Mouse (Mus musculus) urinary bladder, postnatal 10 days (tissue): ENCODE measurements around the gene Krt86.
"Not testable (repeated sequence)": the region's sequence is repeated elsewhere in the genome, so short reads cannot be mapped to it uniquely, and the experiment has no call there.

ENCODE experiments used
- DNase-seq: peaks from one replicate; pipeline ENCODE4 v3.0.0; 2022; ENCODE audit warnings: low spot score

Krt86 gene

DNA sequence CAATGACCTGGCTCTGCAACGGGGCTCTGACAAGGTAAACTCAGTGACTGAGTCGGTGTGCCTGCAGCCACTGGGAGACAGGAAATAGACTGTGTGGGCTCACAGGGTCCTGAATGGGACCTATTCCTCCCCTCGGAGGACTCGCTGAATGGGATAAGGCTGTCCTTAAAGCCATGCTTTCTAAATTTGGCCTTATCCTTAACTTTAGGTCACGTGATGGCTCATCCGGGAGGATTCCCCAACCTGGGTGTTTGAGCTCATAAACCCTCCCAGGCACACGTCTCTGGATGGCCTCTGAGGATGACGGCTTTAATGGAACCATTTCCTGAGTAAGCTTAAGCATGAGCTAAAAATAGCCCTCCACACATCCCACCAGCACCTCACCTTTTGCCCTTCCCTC, 19.4 kb downstream of the Krt86 start:
- DNase-seq, result no peak

DNA sequence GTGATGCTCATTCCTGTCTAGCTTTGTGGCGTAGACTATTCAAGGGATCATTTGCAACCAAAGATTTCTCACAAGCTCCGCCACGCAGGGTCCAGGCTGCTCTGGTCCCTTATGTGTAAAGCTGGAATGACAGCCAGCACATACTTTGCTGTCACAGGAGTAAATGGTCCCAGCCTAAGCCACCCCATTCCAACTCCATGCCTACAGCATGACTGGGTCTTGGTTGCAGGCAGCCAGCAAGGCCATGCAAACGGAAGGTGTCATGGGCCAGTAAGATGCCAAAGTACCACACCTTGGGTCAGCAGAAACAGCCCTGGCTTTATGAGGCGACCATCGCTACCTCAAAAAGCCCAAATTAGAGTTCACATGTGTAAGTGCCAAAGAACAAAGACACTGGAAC, 20.4 kb downstream of the Krt86 start:
- no peak for DNase-seq

- DNase-seq, result no peak
Observed at GRCm38 (mm10) chr15:101494203-101494602, 20.9 kb downstream of the Krt86 start.

DNA sequence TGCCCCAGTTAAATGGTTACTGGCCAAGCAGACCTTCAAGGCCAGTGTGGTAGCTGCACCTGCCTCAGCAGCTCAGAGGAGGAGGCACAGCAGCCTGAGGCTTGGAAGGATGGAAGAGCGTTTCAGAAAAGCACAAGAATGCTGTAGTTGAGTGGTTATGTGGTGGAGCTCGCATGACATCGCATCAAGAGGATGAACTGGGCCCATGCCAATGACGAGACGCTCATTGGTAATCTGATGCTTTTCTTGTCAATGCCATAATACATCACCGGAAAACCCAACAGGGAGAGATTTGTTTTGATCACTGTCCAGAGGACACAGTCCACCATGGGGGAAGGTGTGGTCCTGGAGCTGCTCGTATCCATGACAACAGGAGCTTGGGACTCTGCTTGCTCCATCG, 22.0 kb downstream of the Krt86 start:
- DNase-seq, result no peak

- no peak for DNase-seq
Observed at GRCm38 (mm10) chr15:101497181-101497580, 23.9 kb downstream of the Krt86 start.

- DNase-seq, result no peak
Observed at GRCm38 (mm10) chr15:101506896-101507758, 33.8 kb downstream of the Krt86 start.

- DNase-seq, result no peak
Observed at GRCm38 (mm10) chr15:101508247-101508646, 35.0 kb downstream of the Krt86 start.

DNA sequence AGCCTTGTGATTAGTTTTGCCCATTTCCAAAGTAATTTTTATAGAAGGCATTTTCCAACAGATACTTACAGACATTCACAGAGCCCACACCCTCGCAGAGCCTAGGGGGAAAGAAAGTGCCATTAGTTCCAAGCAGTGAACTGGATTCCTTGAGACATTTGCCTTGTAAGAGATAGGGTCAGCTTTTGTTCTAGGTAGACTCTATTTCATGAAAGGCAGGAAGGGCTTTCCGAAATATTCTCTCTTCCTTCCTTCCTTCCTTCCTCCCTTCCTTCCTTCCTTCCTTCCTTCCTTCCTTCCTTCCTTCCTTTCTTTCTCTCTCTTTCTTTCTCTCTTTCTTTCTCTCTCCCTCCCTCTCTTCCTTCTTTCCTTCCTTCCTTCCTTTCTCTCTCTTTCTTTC, 43.9 kb downstream of the Krt86 start, which contains the start of gene Gm49425:
Gene Gm49425, minus strand, starts transcription at position 101 of the 400 bp plus-strand sequence.
- DNase-seq, result not testable (repeated sequence)

DNA sequence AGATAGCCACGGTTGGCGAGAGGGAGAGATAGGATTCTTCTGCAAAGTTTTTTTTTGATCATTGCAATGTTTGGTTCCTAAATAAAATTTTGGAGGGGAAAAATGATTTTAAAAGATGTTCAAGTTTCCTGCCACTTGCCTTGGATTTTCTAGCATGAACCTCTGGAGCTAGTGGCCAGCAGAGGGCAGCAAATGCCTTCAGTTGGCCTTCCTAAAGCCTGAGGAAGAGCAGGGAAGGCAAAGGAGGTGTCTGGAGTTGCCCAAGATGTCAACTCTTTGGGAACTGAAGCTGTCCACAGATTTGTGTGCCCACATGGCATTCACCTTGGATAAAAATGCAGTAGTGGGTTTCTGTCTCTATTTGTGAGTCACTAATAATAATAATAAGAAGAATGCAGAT, 46.5 kb downstream of the Krt86 start:
- peak; percentile 36 for DNase-seq

DNA sequence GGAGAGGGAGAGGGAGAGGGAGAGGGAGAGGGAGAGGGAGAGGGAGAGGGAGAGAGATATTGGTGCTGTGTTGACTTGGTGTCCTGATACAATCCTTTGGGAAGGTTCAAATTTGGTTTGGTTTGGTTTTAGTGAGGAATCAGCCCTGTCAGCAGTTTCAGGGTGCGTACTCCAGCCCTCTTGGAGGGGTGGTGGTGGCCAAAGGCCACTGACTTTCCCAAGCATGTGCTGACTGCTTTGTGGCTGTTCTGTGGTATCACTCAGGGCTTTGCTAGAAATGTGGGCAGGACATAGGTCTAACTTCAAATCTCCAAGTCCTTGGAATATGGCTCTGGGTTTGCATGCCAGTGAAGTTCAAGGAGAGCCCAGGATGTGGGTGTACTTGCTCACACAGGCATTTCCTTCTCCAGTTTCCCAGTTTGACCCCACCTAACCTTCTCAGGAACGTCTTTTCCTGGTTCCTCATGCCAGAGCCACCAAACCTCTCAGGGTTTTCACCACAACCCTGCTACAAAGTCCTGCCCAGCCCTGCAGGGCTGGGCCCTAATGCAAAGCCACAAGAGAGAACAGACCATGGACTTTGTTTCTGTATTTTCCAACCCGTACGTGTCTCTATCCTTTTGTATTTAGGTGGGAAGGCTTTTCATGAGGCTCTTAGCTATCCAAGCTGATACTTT, 49.4 kb downstream of the Krt86 start:
- no peak for DNase-seq
